Mouse (Mus musculus) thymus, postnatal 25 days (tissue): ENCODE measurements at regions not wholly inside any gene's neighbourhood (a gene's known extent, or its start where the extent isn't known, plus 50 kb on each side); places are given as distances from the start of the nearest gene placed in this dataset.

Source experiments
- DNase-seq: peaks from one replicate; pipeline ENCODE4 v3.0.0; 2022

GRCm38 (mm10) chr13:110584765-110585164, 189.9 kb downstream of the Plk2 start:
- DNase-seq = no peak

DNA sequence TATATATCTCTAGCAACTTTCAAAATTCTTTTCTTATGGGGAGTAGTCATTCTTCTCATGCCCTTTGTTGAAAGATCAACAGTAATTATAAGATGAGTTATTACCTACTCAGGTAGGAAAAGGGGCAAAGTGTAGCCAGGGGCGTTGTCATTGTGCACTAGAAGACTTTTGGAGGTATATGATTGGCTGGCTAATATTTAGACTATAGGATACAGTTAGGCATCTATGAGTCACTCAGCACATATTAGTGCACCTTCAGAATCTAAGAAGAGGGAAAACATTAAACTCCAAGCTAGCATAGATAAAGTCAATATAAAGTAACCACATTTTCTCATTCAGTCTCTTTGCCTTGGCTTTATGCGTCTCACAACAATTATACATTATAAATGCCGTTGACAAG, 199.8 kb downstream of the Plk2 start:
- no peak for DNase-seq

GRCm38 (mm10) chr13:110599666-110600065, 204.8 kb downstream of the Plk2 start:
- no peak for DNase-seq

- no peak for DNase-seq
Measured at GRCm38 (mm10) chr13:110600377-110600776, 205.5 kb downstream of the Plk2 start.

DNA sequence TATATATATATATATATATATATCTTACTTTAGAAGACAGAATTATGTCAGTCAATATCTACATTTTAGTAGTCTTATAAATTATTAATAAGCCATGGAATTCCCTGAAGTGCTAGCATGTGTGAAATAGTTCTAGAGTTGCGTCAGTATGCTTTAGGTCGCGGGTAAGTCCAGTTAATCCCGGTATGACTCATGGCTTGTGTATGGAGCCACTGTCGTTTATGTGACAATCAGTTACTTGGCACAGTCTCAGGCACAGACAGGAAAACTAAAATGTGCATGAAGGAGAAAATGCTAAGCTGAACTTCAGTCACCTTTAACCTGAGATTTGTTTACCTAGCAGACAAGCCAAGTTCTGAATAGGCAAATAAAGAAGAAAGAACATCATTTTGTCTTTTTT, 206.5 kb downstream of the Plk2 start:
- no peak for DNase-seq

DNA sequence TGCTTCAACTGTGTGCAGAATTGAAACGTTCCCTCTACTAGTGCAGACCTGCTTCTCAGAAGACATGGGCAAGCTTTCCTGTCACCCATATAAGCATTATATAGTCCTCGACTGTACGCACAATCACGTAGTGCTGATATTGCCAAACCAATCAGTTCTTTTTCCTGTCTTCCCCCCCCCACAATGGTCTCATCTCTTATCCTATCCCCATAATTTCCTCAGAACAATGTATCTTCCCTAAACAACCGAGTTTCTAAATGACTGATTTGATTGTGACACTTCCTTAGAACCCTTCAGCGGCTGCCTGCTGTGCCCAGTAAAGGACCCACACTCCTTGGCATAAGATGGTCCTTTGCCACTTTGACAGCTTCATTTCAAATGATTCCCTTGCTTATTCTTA, 207.0 kb downstream of the Plk2 start:
- DNase-seq = no peak

GRCm38 (mm10) chr13:110602894-110603293, 208.0 kb downstream of the Plk2 start:
- no peak for DNase-seq

DNA sequence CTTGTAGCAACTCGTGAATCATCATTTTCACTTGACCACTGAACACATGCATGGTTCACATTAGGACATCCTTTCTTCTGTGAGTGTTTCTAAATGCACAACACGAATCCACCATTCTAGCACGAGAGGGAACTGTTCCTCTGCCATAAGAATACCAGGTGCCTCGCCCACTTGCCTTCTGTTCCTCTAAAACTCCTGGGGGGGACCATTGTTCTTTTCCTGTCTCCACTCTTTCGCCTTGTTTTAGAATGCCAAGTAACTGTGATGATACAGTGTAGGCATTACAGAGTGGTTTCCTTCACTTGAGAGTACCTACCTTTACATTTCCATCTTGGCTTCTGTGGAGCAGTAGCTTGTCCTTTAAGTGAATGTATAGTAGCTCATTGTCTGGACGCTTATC, 224.2 kb downstream of the Plk2 start:
- DNase-seq = no peak

DNA sequence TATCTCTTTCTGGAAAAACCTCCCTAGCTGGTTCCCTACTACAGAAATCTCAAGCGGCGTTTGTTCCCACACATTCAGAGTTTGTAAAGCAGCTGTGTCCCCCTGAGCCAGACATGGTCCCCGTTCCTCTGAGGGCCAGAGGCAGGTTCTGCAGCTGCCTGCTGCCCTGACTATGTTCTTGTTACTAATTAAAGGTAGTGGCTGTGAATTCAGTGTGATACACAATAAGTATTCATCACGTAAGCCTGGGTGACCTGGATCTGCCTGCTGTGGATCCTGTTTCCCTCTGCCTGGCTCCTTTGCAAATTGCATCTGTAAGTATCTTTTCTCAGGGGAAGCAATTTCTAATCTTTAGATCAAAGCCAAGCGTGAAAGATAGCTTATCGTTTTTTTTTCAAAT, 232.3 kb downstream of the Plk2 start:
- DNase-seq = no peak

- DNase-seq = no peak
Measured at GRCm38 (mm10) chr13:110627732-110628131, 232.9 kb downstream of the Plk2 start.

DNA sequence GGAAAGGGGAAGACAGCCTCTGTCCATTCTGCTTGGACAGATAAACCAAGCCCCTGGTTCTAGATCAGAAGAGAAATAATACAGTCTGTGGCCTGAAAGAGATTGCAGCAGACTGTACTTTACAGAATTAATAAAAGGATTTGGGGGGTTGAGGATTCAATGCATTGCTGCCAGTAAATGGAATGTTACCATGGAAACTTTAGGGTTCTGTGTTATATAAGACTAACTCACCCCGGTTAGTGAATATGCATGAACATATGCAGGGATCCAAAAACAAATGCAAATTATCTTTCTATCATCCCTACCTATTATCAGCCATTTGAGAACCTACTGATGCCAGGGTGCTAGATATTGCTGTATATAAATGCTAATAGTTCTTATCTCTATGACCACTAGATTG, 233.4 kb downstream of the Plk2 start:
- DNase-seq = no peak

GRCm38 (mm10) chr13:110633261-110633781, 238.5 kb downstream of the Plk2 start:
- no peak for DNase-seq

DNA sequence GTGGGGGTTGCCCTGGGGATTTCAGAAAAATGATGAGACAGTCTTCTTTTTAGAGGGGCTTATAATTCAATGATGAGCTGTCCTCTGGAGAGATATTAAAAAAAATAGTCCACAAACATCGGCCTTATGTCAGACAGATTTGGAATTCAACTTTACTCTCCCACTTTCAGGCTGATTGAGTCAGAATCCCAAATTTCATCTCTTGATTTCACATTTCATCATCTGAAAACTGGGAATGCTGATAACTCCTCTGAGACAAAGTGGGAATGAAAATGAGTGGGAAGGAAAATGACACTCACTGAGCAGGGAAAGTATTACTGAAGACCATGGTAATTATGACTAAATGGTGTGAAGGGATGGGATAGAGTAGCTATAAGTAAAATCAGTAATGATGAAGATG, 239.1 kb downstream of the Plk2 start:
- DNase-seq = no peak

GRCm38 (mm10) chr13:110642792-110643191, 247.9 kb downstream of the Plk2 start:
- DNase-seq = no peak

- DNase-seq = no peak
Measured at GRCm38 (mm10) chr13:110643198-110643896, 248.5 kb downstream of the Plk2 start.

- no peak for DNase-seq
Measured at GRCm38 (mm10) chr13:110643897-110644213, 249.0 kb downstream of the Plk2 start.

DNA sequence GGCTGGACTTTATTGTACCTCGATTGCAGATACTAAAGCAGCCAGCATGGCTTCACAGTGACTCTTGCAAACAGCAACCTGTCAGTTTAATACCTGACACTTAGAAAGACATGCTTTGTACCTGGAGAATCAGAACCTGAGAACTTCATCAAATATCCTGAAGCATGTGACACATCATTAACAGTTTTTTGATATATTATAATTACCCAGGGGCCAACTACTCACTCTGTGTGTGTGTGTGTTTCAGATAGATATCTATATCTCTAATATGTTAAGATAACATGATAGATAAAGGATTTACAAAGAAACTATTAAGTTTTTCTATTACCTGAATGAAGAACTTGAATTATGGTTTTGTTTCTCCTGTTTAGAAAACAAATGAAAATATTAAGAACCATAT, 254.5 kb downstream of the Plk2 start:
- no peak for DNase-seq

- no peak for DNase-seq
Measured at GRCm38 (mm10) chr13:110649870-110650497, 255.1 kb downstream of the Plk2 start.

DNA sequence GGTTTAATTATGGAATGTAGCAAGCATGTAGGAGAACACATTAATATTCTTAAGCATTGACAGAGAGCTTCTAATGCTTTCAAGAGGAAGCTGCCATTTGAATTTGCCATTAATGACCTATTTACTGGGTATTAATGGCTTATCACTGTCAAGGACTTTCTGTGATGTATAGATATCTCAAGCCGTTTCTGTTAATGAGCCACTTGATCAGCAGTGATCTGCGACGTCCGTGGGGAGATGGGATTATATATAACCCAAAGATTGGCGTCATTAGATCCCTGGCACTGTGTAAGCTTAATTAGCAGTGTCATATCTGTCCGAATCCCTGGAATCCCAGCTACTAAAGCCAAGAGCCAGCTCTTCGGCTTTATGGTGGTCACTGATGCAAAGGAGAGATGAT, 257.4 kb downstream of the Plk2 start:
- DNase-seq = no peak

GRCm38 (mm10) chr13:110665073-110665800, 270.4 kb downstream of the Plk2 start:
- DNase-seq = no peak

DNA sequence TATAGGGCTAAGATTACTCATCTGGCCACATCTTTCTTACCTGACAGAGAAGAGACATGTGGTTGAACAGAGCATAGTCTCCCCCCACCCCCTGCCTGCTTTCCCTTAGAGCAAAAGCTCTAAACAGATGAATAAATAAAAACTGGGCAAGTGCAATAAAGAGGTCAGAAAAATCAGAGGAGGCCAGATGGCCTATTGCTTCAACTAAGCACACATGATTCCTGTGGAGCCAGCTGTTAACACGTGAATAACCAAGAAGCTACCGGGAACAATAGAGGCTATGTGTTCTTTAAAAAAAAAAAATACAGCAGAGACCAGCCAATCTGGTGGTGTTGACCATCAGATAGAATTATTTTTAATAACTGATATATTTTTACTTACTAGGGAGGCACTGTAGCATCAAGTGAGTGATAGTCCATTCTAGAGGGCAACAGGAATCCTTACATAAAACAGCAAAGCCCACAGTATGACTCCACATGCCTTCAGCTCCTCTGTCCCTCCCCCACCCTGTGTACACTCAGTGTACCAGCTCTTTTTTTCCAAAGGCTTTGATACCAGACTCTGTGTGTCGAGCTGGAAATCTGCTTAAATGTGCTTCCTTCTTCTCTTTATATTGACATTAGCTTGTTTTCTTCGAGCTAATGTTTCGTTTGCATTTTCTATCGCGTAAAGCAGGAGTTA, 272.6 kb downstream of the Plk2 start:
- no peak for DNase-seq

DNA sequence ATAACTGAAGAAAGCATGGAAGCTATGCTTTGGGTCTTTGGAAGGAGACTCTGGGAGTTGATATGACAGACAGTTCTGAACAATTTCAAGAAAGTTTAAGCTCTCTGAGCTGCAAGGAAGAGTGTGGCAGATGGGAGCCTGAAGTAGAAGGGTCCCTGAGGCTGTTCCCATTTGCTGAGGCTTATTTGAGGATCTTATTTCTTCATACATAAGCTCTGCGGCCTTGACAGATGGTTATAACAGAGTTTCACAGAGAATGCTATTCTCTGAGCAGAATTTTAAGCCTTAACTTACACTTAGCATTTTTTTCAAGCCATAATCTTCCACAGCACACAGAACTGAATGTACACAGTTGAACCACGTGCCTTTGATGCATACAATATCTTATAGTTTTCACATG, 278.7 kb downstream of the Plk2 start:
- DNase-seq = no peak

DNA sequence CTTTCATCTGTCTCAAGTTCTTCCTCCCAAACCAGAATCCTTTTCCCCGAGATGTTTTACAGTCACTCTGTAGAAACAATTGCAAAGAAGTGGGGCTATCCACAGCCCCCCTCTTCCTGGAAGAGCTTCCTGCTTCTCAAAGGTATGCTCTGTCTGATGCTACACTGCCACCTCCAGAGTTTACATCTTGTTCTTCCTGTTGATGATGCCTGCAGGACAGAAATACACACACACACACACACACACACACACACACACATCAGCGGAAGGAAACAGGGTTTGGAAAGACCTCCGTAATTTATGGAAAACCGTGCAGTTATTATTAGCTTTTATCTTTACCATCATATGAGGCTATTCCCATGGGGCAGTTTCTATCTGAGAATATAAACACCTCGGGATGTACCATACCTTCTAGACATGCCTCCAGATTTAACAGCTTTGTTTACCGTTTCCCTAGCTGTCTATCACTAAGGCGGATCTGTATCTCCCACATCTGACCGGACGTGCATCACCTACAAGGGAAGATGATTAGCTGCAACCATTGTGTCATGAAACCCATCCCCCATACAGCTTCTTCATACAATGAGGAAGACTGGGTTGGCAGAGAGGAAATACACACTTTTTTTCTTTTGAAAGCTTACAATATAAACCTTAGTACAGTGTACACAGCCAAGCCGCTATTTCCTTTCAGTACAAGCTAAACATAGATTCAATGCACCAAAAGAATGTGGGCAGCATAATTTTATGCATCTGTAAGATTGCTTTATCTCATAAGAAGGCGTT, 288.6 kb downstream of the Plk2 start:
- DNase-seq = no peak
